In genomic region chr9:107675671-107676301, GRCm38 (mm10) we compare ENCODE assay signal across 8 mouse cellular contexts. TPM values are rescaled to one million over a fixed set of nuclear protein-coding genes. Genes with fewer than 3 reads are reported as not detected.
DNase-seq lines count a peak whose midpoint lies in the region; ATAC-seq and TF ChIP-seq lines count a peak whose summit lies in the region.

No protein-coding gene starts in this region.

- H3K4me2 ChIP-seq in hindbrain, embryonic 12.5 days (replicated peaks), result peak overlapping the region; percentile 59

- under 1% methylated on average over 39 of the region's 39 CpGs for WGBS in hindbrain, embryonic 12.5 days

- peak overlapping the region; percentile 51 to 60 for H3K4me3 ChIP-seq in ES-E14 (ENCODE audit: insufficient read depth in 1 of 2, low read depth in 1 of 2, low read length in 2 of 2, poor library complexity in 1 of 2, severe bottlenecking in 1 of 2)
- H3K4me3 ChIP-seq in hindbrain, embryonic 12.5 days, result peak overlapping the region; percentile 31
- H3K4me3 ChIP-seq in left cerebral cortex, adult 2 months, result peak overlapping the region; percentile 46

- intact Hi-C loops in left cerebral cortex, adult 2 months (cut with DNase I), result loop anchor here (1.0 to 2.0 kb wide), 2 partner anchors 30 to 33 kb away; no protein-coding TSS in a partner anchor

- H3K9ac ChIP-seq in ES-E14 (ENCODE audit: insufficient read depth, low read depth, low read length, poor library complexity, severe bottlenecking), result peak overlapping the region; percentile 34
- H3K9ac ChIP-seq in hindbrain, embryonic 12.5 days, result peak overlapping the region; percentile 56; the same call in 1 of the 2 replicates

- no peaks in the 10 kb centered on the region for H3K9me3 ChIP-seq in ES-E14 (ENCODE audit: control insufficient read depth, insufficient read depth, low read depth, low read length)
- no peaks in the 10 kb centered on the region for H3K9me3 ChIP-seq in hindbrain, embryonic 12.5 days (replicated peaks)

- peaks cover 37% of the 10 kb centered on the region for H3K27me3 ChIP-seq in hindbrain, embryonic 12.5 days

- peaks cover 0 to 11% of the 10 kb centered on the region in 2 experiments; a peak in 1 of 4 replicates for H3K4me1 ChIP-seq in ES-E14 (ENCODE audit: control insufficient read depth in 2 of 2, insufficient read depth in 2 of 2, low read length in 2 of 2, poor library complexity in 1 of 2)
- peaks cover 16% of the 10 kb centered on the region for H3K4me1 ChIP-seq in hindbrain, embryonic 12.5 days

- H3K36me3 ChIP-seq in ES-E14 (ENCODE audit: control insufficient read depth, insufficient read depth, low read length, poor library complexity, severe bottlenecking), result no peaks in the 10 kb centered on the region
- H3K36me3 ChIP-seq in hindbrain, embryonic 12.5 days, result no peaks in the 10 kb centered on the region

- H3K27ac ChIP-seq in ES-E14 (ENCODE audit: insufficient read depth, low read depth, low read length, poor library complexity, severe bottlenecking), result no peak overlapping the region
- no peak overlapping the region for H3K27ac ChIP-seq in hindbrain, embryonic 12.5 days
- H3K27ac ChIP-seq in left cerebral cortex, adult 2 months, result no peak overlapping the region

- in situ Hi-C loops in ES-E14 (cut with MboI; ENCODE audit: low sequenced_read_pairs in 2 of 2, unreplicated experiment in 2 of 2), result no loop called here

- peak; percentile 91 for TF ChIP-seq CTCF in left cerebral cortex, adult 2 months (IDR thresholded peaks at IDR 0.05)

- peak; percentile 42 for ATAC-seq in hindbrain, embryonic 12.5 days (ENCODE audit: low FRiP score)
- peak; percentile 77 for ATAC-seq in megakaryocyte, adult 5-6 weeks (ENCODE audit: poor library complexity, severe bottlenecking)

- DNase-seq in ES-E14 (ENCODE audit: low read depth, low spot score), result peak; percentile 67
- peak; percentile 35 for DNase-seq in c-Kit-positive CD71-positive TER-119-negative erythroid progenitor cells, embryonic 14.5 days (ENCODE audit: low read depth)
- peak; percentile 67 for DNase-seq in forelimb bud, embryonic 11.5 days (ENCODE audit: low read depth, low spot score)
- peak; percentile 74 to 80 for DNase-seq in left cerebral cortex, adult 2 months (ENCODE audit: extremely low spot score in 1 of 2, low spot score in 2 of 2)
- DNase-seq in right cerebral cortex, adult 18-20 months, result peak; percentile 62
- peak; percentile 73 for DNase-seq in urinary bladder, postnatal 25 days (ENCODE audit: low spot score)

TF ChIP-seq in ES-E14, 5 proteins besides CTCF, POLR2A, EP300 and RAD21:
- TF ChIP-seq ZC3H11A (IDR thresholded peaks at IDR 0.05; ENCODE audit: borderline replicate concordance, low read depth, low read length), result peak; percentile 37; the same call in 1 of the 2 replicates
- TF ChIP-seq CHD2 (IDR thresholded peaks at IDR 0.05; ENCODE audit: low read depth, low read length), result peak; percentile 83
- TF ChIP-seq MAFK (IDR thresholded peaks at IDR 0.05; ENCODE audit: insufficient read depth, low read depth, low read length), result peak; percentile 38; the same call in 1 of the 2 replicates
- no peak for TF ChIP-seq ZNF384 (IDR thresholded peaks at IDR 0.05; ENCODE audit: low read depth, low read length)

RNA-seq across cellular contexts. Expression of gene Gnat1, which starts 3.7 kb away (rescaled TPM):
- 1.2 and 1.8 TPM in 2 replicates for total RNA-seq in ES-E14 (2012; rRNA removed)
- polyA plus RNA-seq in hindbrain, embryonic 12.5 days (2016; fragmentation: Nextera tagmentation; extraction: Ambion mirVana), result 1.4 and 2.6 TPM in 2 replicates
- under 1 TPM in 1 of 2 experiments, not detected in 1; 0.18 TPM for total RNA-seq in left cerebral cortex, adult 2 months (2021)
- total RNA-seq in megakaryocyte, adult 5-6 weeks (2015), result not detected in 2 replicates
- not detected in 2 replicates for total RNA-seq in megakaryocyte, adult 5-6 weeks (2017)

RNA-seq across cellular contexts. Expression of gene Slc38a3, which starts 6.5 kb away (rescaled TPM):
- 2.9 and 8.9 TPM in 2 replicates for total RNA-seq in ES-E14 (2012; rRNA removed)
- 12.5 and 12.9 TPM in 2 replicates for polyA plus RNA-seq in hindbrain, embryonic 12.5 days (2016; fragmentation: Nextera tagmentation; extraction: Ambion mirVana)
- total RNA-seq in left cerebral cortex, adult 2 months (2021), result 10 to 100 TPM; 74.7 to 76.2 TPM
- total RNA-seq in megakaryocyte, adult 5-6 weeks (2015), result not detected in 2 replicates
- not detected in 2 replicates for total RNA-seq in megakaryocyte, adult 5-6 weeks (2017)

RNA-seq across cellular contexts. Expression of gene Sema3f, which starts 34.5 kb away (rescaled TPM):
- 11.5 and 11.6 TPM in 2 replicates for total RNA-seq in ES-E14 (2012; rRNA removed)
- 26.8 and 28.3 TPM in 2 replicates for polyA plus RNA-seq in hindbrain, embryonic 12.5 days (2016; fragmentation: Nextera tagmentation; extraction: Ambion mirVana)
- 10 to 100 TPM; 17.3 to 17.7 TPM for total RNA-seq in left cerebral cortex, adult 2 months (2021)
- not detected in 2 replicates for total RNA-seq in megakaryocyte, adult 5-6 weeks (2015)
- not detected in 2 replicates for total RNA-seq in megakaryocyte, adult 5-6 weeks (2017)

RNA-seq across cellular contexts. Expression of gene Gnai2, which starts 40.6 kb away (rescaled TPM):
- 178 and 232 TPM in 2 replicates for total RNA-seq in ES-E14 (2012; rRNA removed)
- polyA plus RNA-seq in hindbrain, embryonic 12.5 days (2016; fragmentation: Nextera tagmentation; extraction: Ambion mirVana), result 516 and 531 TPM in 2 replicates
- total RNA-seq in left cerebral cortex, adult 2 months (2021), result 100 to 1,000 TPM; 201 to 213 TPM
- total RNA-seq in megakaryocyte, adult 5-6 weeks (2015), result 749 and 768 TPM in 2 replicates
- total RNA-seq in megakaryocyte, adult 5-6 weeks (2017), result 859 and 871 TPM in 2 replicates

Comparison
In these comparisons a context has a peak if more than half of its experiments do, and no peak if none do; other contexts are left out.
1. RNA of gene Sema3f, which starts 34.5 kb away (total RNA-seq): 17.3 to 17.7 TPM in left cerebral cortex, adult 2 months and 11.5 to 11.6 TPM in ES-E14; not detected in megakaryocyte, adult 5-6 weeks; every median in the first group is over 10 times any median in the second.
2. Peak in every context shown above with its lines, with median percentiles within 50 percentile points of each other: DNase-seq and H3K4me3 ChIP-seq.